16 mouse cellular contexts compared by ENCODE assay signal in genomic region chr2:52960697-52961096, GRCm38 (mm10).
A peak's percentile ranks its signal among the peaks of the same experiment; 100 is the strongest.
DNase-seq lines count a peak whose midpoint lies in the region; ATAC-seq and TF ChIP-seq lines count a peak whose summit lies in the region.
"Had no signal": no experiment of that assay in that cellular context is flagged by ENCODE, and none has a peak within 500 bp of the region (broad histone marks: within the 10 kb centered on the region; RNA-seq: fewer than 3 reads in every experiment).

No protein-coding gene starts in this region.

- no peak overlapping the region for H3K4me3 ChIP-seq in gastrocnemius, adult 2 months
- no peak overlapping the region for H3K4me3 ChIP-seq in liver, adult 2 months (ENCODE audit: insufficient read depth, low read depth, low read length)
- no peak overlapping the region for H3K4me3 ChIP-seq in stomach, postnatal 0 days (ENCODE audit: low read depth, low read length)
- H3K4me3 ChIP-seq: embryonic facial prominence, embryonic 12.5 days had no signal

- no peaks in the 10 kb centered on the region; the same call in 1 of the 2 replicates for H3K79me2 ChIP-seq in liver, adult 2 months (ENCODE audit: control insufficient read depth, insufficient read depth, low read length)

- peak overlapping the region; percentile 38; the same call in 1 of the 2 replicates for H3K27ac ChIP-seq in gastrocnemius, adult 2 months
- H3K27ac ChIP-seq in liver, adult 2 months (replicated peaks; ENCODE audit: insufficient read depth, low read depth, low read length) = 0 out of 2 replicates have a peak overlapping the region, but pooled peaks have one; percentile 6
- peak overlapping the region; percentile 75 for H3K27ac ChIP-seq in stomach, postnatal 0 days (replicated peaks)
- H3K27ac ChIP-seq: embryonic facial prominence, embryonic 12.5 days; liver, embryonic 14.5 days had no signal

- no peak overlapping the region for H3K4me2 ChIP-seq in stomach, postnatal 0 days (replicated peaks; ENCODE audit: low read depth)
- H3K4me2 ChIP-seq: embryonic facial prominence, embryonic 12.5 days had no signal

- 80% methylated on average over 2 of the region's 2 CpGs for WGBS in liver, adult 2 months
- 42% methylated on average over 2 of the region's 2 CpGs for WGBS in stomach, postnatal 0 days

- intact Hi-C loops in gastrocnemius, adult 2 months (cut with DNase I) = no loop called here

- no peaks in the 10 kb centered on the region for H3K9me3 ChIP-seq in stomach, postnatal 0 days (ENCODE audit: control insufficient read depth, low read length)
- H3K9me3 ChIP-seq: embryonic facial prominence, embryonic 12.5 days had no signal

- no peak for TF ChIP-seq POLR2A in liver, adult 2 months (IDR thresholded peaks at IDR 0.05; ENCODE audit: extremely low read depth, insufficient read depth, low read length)

- peak; percentile 41 for ATAC-seq in granulocyte monocyte progenitor cell, adult 5-6 weeks (replicated peaks; ENCODE audit: poor library complexity, severe bottlenecking)
- no peak for ATAC-seq in stomach, postnatal 0 days (ENCODE audit: low FRiP score, low TSS enrichment)
- ATAC-seq: activated CD4-positive, CD25-positive, alpha-beta regulatory T cell, adult 4 months; forebrain, postnatal 0 days had no signal

- no peak for DNase-seq in gastrocnemius, adult 2 months
- DNase-seq in gastrocnemius, adult 8-10 months (ENCODE audit: low spot score in 2 of 2) = no peak
- DNase-seq in liver, adult 2 months (ENCODE audit: extremely low read depth, low read depth, low spot score) = no peak
- no peak for DNase-seq in liver
- no peak for DNase-seq in stomach, postnatal 0 days (ENCODE audit: low spot score)
- no peak for DNase-seq in retina, postnatal 1 day
- no peak for DNase-seq in B cell, adult 2 months
- DNase-seq: cerebellum, adult 8-10 months; forebrain, postnatal 0 days; heart, postnatal 10 days; kidney, adult 11 months; right cerebral cortex, postnatal 14 days had no signal

- no peaks in the 10 kb centered on the region for H3K36me3 ChIP-seq in liver, adult 2 months (ENCODE audit: control insufficient read depth, insufficient read depth, low read length)
- no peaks in the 10 kb centered on the region for H3K36me3 ChIP-seq in stomach, postnatal 0 days (ENCODE audit: control insufficient read depth, insufficient read depth, low read length)
- H3K36me3 ChIP-seq: embryonic facial prominence, embryonic 12.5 days had no signal

- TF ChIP-seq EP300 in stomach, postnatal 0 days (optimal IDR thresholded peaks at IDR 0.05) = no peak

- no peak overlapping the region for H3K9ac ChIP-seq in liver, adult 2 months (ENCODE audit: low read depth, low read length)
- no peak overlapping the region for H3K9ac ChIP-seq in stomach, postnatal 0 days (ENCODE audit: low read length)
- H3K9ac ChIP-seq: embryonic facial prominence, embryonic 12.5 days; forebrain, postnatal 0 days; liver, embryonic 14.5 days had no signal

- no peak for TF ChIP-seq CTCF in gastrocnemius, adult 2 months (IDR thresholded peaks at IDR 0.05)
- no peak for TF ChIP-seq CTCF in liver, adult 2 months (IDR thresholded peaks at IDR 0.05; ENCODE audit: low read depth, low read length)
- TF ChIP-seq CTCF in stomach, postnatal 0 days (IDR thresholded peaks at IDR 0.05; ENCODE audit: low read depth) = no peak

- no peaks in the 10 kb centered on the region for H3K27me3 ChIP-seq in liver, adult 2 months (ENCODE audit: control insufficient read depth, insufficient read depth, low read length)
- no peaks in the 10 kb centered on the region for H3K27me3 ChIP-seq in stomach, postnatal 0 days (ENCODE audit: control insufficient read depth, insufficient read depth, low read length)
- H3K27me3 ChIP-seq: embryonic facial prominence, embryonic 12.5 days had no signal

- H3K4me1 ChIP-seq in liver, adult 2 months (ENCODE audit: control insufficient read depth, insufficient read depth, low read length) = peaks cover 13% of the 10 kb centered on the region
- H3K4me1 ChIP-seq in stomach, postnatal 0 days (replicated peaks; ENCODE audit: control insufficient read depth, insufficient read depth) = peaks cover 16% of the 10 kb centered on the region

Comparison
In these comparisons a context has a peak if more than half of its experiments do, and no peak if none do; other contexts are left out.
1. H3K27ac ChIP-seq: peak in every context shown above with its lines; median percentile 75 in stomach, postnatal 0 days; 38 in gastrocnemius, adult 2 months; 6 in liver, adult 2 months.